Mouse (Mus musculus): Measurements from ENCODE around the gene Pald1. TPM values are rescaled to one million over a fixed set of nuclear protein-coding genes. Genes with fewer than 3 reads are reported as not detected.

Pald1 gene
- polyA plus RNA-seq, 1 experiment: 0.06 TPM

DNA sequence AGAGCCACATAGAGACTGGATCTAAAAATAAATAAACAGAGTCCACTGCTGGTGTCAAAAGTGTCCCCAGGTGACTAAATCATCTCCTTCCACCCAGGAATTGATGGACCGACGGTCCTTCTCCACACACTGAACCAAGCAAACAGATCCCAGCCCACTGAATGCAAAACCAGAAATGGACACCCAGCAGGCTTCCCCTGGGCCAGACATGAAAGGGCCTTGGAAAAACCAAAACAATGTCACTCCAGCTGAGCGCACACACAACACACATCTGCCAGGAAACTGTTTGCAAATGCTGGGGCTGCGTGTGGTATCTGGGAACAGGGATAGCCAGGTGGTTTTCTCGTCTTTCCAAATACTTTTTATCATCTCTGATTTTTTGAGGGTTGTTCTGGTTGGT, 13.6 kb downstream of the Pald1 start:
- Histone ChIP-seq H3K27me3 (ENCODE audit: control insufficient read depth) (no peaks in the 10 kb centered on the region), H3K4me3 (replicated peaks) (no peak overlapping the region), H3K36me3 (ENCODE audit: control insufficient read depth) (no peaks in the 10 kb centered on the region), H3K4me1 (ENCODE audit: control insufficient read depth) (peaks cover 2% of the 10 kb centered on the region; the same call in 1 of the 2 replicates), H3K9me3 (ENCODE audit: control insufficient read depth, low read length) (no peaks in the 10 kb centered on the region)
- no peak for TF ChIP-seq TAL1 (IDR thresholded peaks at IDR 0.05; ENCODE audit: low read length)
- no peak for TF ChIP-seq GATA1 (IDR thresholded peaks at IDR 0.05; ENCODE audit: low read length)

DNA sequence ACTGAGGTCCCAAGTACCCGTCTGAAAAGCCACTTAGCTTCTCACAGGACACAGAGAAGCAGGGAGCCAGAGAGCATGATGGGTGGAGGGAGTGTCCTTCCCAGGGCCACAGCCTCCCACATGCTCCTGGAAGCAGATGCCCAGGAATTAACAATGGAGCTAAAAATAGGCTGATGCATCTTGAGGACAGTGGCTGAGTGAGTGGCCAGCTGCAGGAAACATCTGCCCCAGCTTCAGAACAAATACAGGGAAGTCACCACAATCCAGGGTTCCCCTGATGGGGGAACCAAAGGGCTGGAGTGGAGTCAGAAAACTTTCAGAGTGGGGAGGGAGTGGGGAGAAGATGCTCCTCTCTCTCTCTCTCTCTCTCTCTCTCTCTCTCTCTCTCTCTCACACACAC, 17.4 kb downstream of the Pald1 start:
- no peaks in the 10 kb centered on the region for H3K4me1 ChIP-seq (ENCODE audit: control insufficient read depth)
- H3K9me3 ChIP-seq (ENCODE audit: control insufficient read depth, low read length): no peaks in the 10 kb centered on the region
- no peaks in the 10 kb centered on the region for H3K27me3 ChIP-seq (ENCODE audit: control insufficient read depth)
- H3K36me3 ChIP-seq (ENCODE audit: control insufficient read depth): no peaks in the 10 kb centered on the region; the same call in 1 of the 2 replicates
- TF ChIP-seq GATA1 (IDR thresholded peaks at IDR 0.05; ENCODE audit: low read length) (no peak), TAL1 (IDR thresholded peaks at IDR 0.05; ENCODE audit: low read length) (no peak)
- no peak overlapping the region for H3K4me3 ChIP-seq (replicated peaks)

DNA sequence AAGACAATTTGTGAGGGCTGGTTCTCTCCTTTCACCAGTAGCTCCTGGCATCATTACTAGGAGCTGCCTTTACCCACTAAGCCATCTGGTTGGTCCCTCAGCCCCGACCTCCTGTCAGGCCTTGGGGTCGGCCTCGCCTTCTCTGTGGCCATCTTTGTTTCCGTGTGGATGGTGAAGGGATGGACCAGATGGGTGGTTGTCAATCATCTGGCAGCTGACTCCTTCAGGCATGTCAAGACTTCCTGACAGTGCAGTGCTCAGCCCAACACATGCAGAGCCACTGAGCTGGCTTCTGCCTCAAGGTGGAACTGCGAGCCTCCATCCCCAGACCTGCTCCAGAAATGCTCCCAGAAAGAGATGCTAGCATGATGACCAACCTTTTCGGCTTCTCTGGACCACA, 18.9 kb downstream of the Pald1 start:
- peaks cover 4% of the 10 kb centered on the region for H3K9me3 ChIP-seq (ENCODE audit: control insufficient read depth, low read length)
- H3K4me1 ChIP-seq (ENCODE audit: control insufficient read depth): no peaks in the 10 kb centered on the region
- H3K27me3 ChIP-seq (ENCODE audit: control insufficient read depth): no peaks in the 10 kb centered on the region
- H3K4me3 ChIP-seq (replicated peaks): no peak overlapping the region
- H3K36me3 ChIP-seq (ENCODE audit: control insufficient read depth): no peaks in the 10 kb centered on the region; the same call in 1 of the 2 replicates
- TF ChIP-seq TAL1 (IDR thresholded peaks at IDR 0.05; ENCODE audit: low read length): no peak
- no peak for TF ChIP-seq GATA1 (IDR thresholded peaks at IDR 0.05; ENCODE audit: low read length)

DNA sequence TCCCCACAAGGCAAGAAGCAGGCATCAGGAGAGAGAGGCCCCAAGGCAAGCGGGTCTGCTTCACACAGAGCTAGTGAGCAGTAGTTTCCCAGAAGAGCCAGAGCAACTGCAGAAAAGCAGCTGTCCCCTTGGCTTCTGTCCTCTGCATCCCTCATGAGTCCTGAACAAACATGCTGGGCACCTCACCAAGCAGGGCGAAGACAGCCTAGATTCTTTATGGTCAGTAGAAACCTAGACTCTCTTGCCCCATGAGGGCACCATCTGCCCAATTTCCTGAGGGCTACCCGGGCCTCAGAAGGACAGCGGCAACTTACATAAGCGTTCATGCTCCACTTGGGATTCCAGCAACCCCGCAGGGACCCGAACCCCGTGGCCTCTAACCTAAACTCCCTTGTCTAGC, 20.3 kb downstream of the Pald1 start:
- TF ChIP-seq GATA1 (IDR thresholded peaks at IDR 0.05; ENCODE audit: low read length) (no peak), TAL1 (IDR thresholded peaks at IDR 0.05; ENCODE audit: low read length) (no peak)
- Histone ChIP-seq H3K9me3 (ENCODE audit: control insufficient read depth, low read length) (peaks cover 4% of the 10 kb centered on the region), H3K36me3 (ENCODE audit: control insufficient read depth) (no peaks in the 10 kb centered on the region; the same call in 1 of the 2 replicates), H3K27me3 (ENCODE audit: control insufficient read depth) (no peaks in the 10 kb centered on the region), H3K4me3 (replicated peaks) (no peak overlapping the region), H3K4me1 (ENCODE audit: control insufficient read depth) (no peaks in the 10 kb centered on the region)

DNA sequence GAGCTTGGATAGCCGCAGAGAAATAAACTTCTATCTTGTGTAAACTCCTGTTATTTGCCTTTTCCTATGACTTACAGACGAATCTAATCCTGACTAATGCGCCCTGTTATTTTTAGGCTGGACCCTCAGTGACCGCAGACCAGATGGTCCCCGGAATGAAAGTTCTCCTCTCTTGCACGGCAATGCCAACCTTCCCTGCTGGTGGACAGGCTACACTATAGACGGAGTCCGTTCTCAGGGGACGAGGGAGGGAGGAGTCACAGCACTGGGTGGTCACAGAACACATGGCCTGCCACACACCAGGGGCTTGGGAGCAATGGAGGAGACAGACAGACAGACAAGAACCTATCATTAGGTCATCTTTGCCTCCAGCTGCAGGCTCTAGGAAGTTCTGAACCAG, 20.8 kb downstream of the Pald1 start:
- no peaks in the 10 kb centered on the region for H3K27me3 ChIP-seq (ENCODE audit: control insufficient read depth)
- no peak overlapping the region for H3K4me3 ChIP-seq (replicated peaks)
- peaks cover 4% of the 10 kb centered on the region for H3K9me3 ChIP-seq (ENCODE audit: control insufficient read depth, low read length)
- H3K36me3 ChIP-seq (ENCODE audit: control insufficient read depth): no peaks in the 10 kb centered on the region; the same call in 1 of the 2 replicates
- H3K4me1 ChIP-seq (ENCODE audit: control insufficient read depth): no peaks in the 10 kb centered on the region
- TF ChIP-seq TAL1 (IDR thresholded peaks at IDR 0.05; ENCODE audit: low read length) (no peak), GATA1 (IDR thresholded peaks at IDR 0.05; ENCODE audit: low read length) (no peak)

DNA sequence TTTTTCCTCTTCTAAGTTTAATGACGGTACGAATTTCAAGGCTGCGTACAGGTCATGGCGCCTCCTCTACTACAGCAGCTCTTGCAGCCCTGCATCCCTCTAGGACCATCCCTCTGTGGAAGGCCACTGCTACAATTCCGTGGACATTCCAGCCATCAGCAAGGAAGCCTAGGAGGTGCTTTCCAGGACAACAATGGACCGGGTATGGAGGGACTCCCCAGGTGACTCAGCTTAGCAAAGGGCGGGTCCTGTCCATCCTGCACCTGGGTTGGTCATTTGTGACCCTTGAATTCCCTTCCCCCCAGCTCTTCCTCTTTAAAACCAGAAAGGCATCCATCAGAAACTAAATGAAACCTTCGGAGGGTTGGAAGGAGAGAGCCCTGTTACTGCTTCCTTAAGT, 22.7 kb downstream of the Pald1 start:
- Histone ChIP-seq H3K4me1 (ENCODE audit: control insufficient read depth) (no peaks in the 10 kb centered on the region), H3K27me3 (ENCODE audit: control insufficient read depth) (no peaks in the 10 kb centered on the region), H3K9me3 (ENCODE audit: control insufficient read depth, low read length) (peaks cover 4% of the 10 kb centered on the region), H3K36me3 (ENCODE audit: control insufficient read depth) (no peaks in the 10 kb centered on the region; the same call in 1 of the 2 replicates), H3K4me3 (replicated peaks) (no peak overlapping the region)
- TF ChIP-seq TAL1 (IDR thresholded peaks at IDR 0.05; ENCODE audit: low read length) (no peak), GATA1 (IDR thresholded peaks at IDR 0.05; ENCODE audit: low read length) (no peak)

DNA sequence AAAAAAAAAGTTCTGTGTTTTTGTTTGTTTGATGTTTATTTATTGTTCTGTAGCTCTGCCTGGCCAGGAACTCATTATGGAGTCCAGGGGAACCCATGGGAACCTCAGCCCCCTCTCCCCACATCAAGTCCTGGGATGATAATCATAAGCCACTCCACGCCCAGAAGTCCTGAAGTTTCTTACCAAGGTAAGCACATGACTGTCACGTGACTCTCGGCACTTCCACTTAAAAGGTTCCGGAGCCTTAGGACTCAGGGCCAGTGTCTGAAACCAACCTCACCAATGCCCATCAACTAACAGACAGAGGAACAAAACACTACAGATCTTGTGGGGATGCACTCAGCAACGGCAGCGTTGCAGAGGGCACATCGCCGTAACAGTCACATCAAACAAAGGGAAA, 23.9 kb downstream of the Pald1 start:
- H3K27me3 ChIP-seq (ENCODE audit: control insufficient read depth): no peaks in the 10 kb centered on the region
- H3K4me3 ChIP-seq (replicated peaks): no peak overlapping the region
- TF ChIP-seq TAL1 (IDR thresholded peaks at IDR 0.05; ENCODE audit: low read length): no peak
- no peak for TF ChIP-seq GATA1 (IDR thresholded peaks at IDR 0.05; ENCODE audit: low read length)
- H3K36me3 ChIP-seq (ENCODE audit: control insufficient read depth): no peaks in the 10 kb centered on the region; the same call in 1 of the 2 replicates
- no peaks in the 10 kb centered on the region for H3K4me1 ChIP-seq (ENCODE audit: control insufficient read depth)
- H3K9me3 ChIP-seq (ENCODE audit: control insufficient read depth, low read length): peaks cover 4% of the 10 kb centered on the region

DNA sequence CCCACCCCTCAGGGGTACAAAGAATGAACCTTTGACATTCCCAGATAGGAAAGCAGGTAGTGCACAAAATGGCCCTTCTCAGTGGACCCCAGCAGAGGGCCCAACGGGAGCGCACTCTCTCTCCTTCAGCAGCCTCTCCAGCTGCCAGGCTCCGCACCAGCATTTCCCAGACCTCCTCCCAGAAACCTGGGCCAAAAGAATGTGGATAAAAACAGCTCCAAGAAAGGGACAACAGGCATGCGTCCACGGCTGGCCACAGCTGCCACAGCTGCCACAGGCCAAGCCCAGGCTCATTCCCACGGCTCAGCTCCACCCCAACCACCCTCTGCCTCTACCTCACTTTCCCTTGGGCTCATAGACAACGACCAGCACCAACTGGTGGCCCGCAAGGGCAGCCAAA, 25.7 kb downstream of the Pald1 start:
- no peak overlapping the region for H3K4me3 ChIP-seq (replicated peaks)
- H3K27me3 ChIP-seq (ENCODE audit: control insufficient read depth): no peaks in the 10 kb centered on the region
- peaks cover 4% of the 10 kb centered on the region for H3K9me3 ChIP-seq (ENCODE audit: control insufficient read depth, low read length)
- no peaks in the 10 kb centered on the region for H3K4me1 ChIP-seq (ENCODE audit: control insufficient read depth)
- TF ChIP-seq GATA1 (IDR thresholded peaks at IDR 0.05; ENCODE audit: low read length) (no peak), TAL1 (IDR thresholded peaks at IDR 0.05; ENCODE audit: low read length) (no peak)
- H3K36me3 ChIP-seq (ENCODE audit: control insufficient read depth): no peaks in the 10 kb centered on the region; the same call in 1 of the 2 replicates

DNA sequence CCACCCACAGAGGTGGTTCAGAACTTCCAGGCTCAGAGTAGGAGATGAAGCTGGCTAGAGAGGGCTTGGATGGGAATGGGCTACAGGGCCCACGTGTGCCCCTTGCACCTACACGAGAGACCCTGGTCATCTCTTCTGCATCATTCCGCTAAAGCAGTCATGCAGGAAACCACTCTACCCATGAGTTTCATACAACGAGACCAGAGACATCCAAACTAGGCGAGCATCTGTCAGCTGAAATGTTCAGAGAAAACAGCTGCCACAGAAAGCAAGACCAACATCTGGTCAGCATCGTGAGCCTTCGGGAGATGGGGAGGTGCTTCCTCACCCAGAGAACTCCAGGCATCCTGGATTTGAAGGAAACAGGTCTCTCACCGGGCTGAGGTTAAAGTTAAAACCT, 26.8 kb downstream of the Pald1 start:
- Histone ChIP-seq H3K36me3 (ENCODE audit: control insufficient read depth) (no peaks in the 10 kb centered on the region; the same call in 1 of the 2 replicates), H3K27me3 (ENCODE audit: control insufficient read depth) (no peaks in the 10 kb centered on the region), H3K4me3 (replicated peaks) (no peak overlapping the region), H3K4me1 (ENCODE audit: control insufficient read depth) (no peaks in the 10 kb centered on the region), H3K9me3 (ENCODE audit: control insufficient read depth, low read length) (peaks cover 4% of the 10 kb centered on the region)
- no peak for TF ChIP-seq TAL1 (IDR thresholded peaks at IDR 0.05; ENCODE audit: low read length)
- no peak for TF ChIP-seq GATA1 (IDR thresholded peaks at IDR 0.05; ENCODE audit: low read length)

DNA sequence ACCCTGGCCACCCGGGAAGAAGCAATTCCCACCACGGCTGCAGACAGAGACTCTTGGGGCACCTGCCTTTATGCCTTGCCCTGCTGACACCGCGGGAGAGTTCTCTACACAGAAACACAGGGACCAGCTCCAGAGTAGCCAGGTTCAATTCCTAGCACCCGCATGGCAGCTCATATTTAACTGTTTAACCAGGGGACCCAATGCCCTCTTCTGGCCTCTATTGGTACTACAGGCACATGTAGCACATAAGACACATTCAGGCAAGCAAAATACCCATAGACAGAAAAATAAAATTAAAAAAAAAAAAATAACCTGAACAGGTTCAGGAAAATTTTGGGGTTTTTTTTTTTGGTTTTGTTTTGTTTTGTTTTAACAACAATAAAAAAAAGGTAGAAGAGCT, 27.2 kb downstream of the Pald1 start:
- H3K4me1 ChIP-seq (ENCODE audit: control insufficient read depth): no peaks in the 10 kb centered on the region
- no peaks in the 10 kb centered on the region; the same call in 1 of the 2 replicates for H3K36me3 ChIP-seq (ENCODE audit: control insufficient read depth)
- H3K9me3 ChIP-seq (ENCODE audit: control insufficient read depth, low read length): peaks cover 4% of the 10 kb centered on the region
- no peak overlapping the region for H3K4me3 ChIP-seq (replicated peaks)
- TF ChIP-seq TAL1 (IDR thresholded peaks at IDR 0.05; ENCODE audit: low read length): no peak
- TF ChIP-seq GATA1 (IDR thresholded peaks at IDR 0.05; ENCODE audit: low read length): no peak
- H3K27me3 ChIP-seq (ENCODE audit: control insufficient read depth): no peaks in the 10 kb centered on the region
